Mouse (Mus musculus) cerebellum, adult 11 months (tissue): ENCODE results near the gene Atp8b4.
"Not testable (repeated sequence)": the region's sequence is repeated elsewhere in the genome, so short reads cannot be mapped to it uniquely, and the experiment has no call there.

Experiments used
- DNase-seq: peaks from one replicate; pipeline ENCODE4 v3.0.0; 2022

The Atp8b4 gene

DNA sequence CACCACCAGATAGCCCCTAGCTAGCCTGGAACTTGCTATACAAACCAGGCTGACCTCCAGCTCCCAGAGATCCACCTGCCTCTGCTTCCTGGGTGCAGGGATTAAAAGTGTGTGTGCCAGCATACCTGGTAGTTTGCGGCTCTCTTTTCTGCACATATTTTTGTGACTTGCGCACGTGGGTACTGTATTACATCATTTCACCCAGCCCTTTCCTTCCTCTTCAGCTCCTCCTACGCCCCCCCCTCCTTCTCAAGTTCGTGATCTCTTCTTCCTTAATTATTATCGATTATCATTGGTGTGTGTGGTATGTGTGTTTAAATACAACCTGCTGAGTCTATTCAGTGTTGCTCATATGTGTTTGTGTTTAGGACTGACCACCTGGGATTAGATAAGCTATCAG, at the start of gene Atp8b4:
TSS of gene Atp8b4 (minus strand) at position 154 of the 400 bp plus-strand sequence.
- no peak for DNase-seq

DNA sequence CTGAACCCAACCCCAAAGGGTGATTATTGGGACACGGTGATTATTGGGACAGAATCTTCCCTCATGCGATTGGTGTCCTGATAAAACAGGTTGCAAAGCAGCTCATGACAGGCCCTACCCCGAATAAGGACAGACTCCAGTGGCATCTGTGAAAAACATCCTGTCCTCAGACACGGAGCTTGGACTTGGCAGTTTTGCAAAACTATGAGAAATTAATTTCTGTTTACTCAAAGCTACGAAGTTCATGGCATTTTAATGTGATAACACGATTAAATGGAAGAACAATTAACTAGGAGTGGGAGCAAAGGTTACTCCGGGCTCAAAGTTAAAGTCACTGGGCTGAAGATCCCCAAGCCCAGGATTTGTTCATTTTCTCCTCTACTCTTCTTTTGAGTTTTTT, 49.2 kb upstream of the Atp8b4 start:
- no peak for DNase-seq

DNA sequence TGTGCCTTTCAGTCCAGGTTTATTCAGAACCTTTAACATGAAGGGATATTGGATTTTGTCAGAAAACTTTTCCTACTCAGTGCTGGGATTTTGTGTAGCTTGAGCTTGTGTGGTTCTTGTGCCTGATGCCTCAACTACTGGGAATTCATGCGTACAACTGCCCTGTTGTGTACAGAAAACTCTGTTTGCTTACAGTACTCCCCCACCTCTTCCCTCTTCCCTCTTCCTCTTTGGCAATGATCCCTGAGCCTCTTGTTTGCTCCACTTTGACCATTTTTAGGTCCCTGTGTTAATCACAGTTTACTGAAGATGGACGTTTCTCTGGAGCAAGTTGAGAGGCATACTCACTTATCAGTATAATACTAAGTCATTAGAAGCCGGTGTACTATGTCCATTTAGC, 45.9 kb upstream of the Atp8b4 start:
- no peak for DNase-seq

DNA sequence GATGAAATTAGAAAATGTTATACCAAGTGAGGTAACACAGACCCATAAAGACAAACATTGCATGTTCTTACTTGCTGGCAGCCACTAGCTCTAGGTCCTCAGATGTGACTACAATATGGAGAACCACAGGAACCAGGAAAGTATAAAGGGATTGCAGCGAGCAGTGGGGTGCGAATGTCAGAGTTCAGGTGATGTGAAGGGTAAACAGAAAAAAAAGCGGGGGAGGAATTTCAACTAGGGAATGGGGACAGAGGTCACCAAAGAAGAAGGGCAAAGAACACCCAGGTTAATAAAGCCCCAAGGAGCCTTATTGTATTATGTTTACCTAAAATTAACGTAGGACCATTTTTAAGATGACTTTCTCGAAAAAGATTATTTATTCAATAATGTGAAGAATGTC, 44.8 kb upstream of the Atp8b4 start:
- no peak for DNase-seq

DNA sequence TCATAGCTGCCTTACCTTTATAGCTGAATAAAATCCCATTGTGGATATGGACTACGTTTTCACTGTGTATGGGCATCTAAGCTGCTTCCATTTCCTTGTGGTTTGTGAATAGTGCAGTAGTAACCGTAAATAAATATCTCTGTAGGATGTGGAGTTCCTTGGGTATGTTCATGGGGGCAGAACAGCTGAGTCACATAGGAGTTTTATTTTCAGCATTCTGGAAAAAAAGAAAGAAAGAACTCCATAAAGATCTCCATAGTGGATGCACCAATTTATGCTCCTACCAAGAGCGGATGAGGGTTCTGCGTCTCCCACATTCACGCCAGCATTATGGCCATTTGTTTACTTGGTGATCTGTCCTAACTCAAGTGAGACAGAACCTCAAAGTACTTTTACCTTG, 41.7 kb upstream of the Atp8b4 start:
- no peak for DNase-seq

DNA sequence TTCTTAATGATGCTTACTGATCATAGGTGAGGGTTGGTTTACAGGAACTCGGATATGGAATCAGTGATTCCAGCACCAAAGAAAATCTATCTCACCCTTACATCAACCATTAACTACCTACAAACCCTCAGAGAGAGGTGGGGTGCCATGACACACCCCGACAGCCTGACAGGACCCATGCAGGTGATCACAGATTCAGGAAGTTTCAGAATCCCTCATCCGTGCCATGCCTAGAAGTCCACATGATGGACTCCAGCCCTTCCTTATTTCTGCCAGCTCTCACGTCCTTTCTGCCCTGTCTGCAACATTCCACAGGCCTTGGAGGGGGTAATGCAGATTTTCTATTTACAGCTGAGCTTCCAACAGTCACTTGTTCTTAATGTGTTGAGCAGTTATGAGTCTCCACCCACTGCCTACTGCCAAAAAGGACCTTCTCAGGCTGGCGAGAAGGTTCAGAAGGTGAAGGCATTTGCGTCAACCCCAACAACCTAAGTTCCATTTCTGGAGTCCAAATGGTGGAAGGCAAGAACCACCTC, 40.0 kb upstream of the Atp8b4 start:
- DNase-seq = no peak

DNA sequence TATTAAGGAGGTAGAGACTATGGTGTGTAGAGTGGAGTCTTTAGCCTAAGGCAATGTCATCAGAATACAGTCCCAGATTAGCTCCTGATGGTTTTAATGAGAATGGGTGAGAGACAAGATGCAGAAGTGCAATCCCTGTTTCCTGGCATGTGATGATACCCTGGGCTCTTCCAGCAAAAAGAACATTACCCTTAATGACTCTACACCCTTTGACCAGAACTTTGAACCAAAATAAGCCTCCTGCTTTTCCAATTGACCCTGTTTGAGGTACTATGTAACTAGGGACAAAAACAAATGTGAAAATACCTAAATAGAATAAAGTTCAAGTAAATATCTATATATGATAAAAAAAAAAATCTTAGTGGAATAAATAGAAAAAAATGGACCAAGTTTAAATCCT, 37.2 kb upstream of the Atp8b4 start:
- no peak for DNase-seq

DNA sequence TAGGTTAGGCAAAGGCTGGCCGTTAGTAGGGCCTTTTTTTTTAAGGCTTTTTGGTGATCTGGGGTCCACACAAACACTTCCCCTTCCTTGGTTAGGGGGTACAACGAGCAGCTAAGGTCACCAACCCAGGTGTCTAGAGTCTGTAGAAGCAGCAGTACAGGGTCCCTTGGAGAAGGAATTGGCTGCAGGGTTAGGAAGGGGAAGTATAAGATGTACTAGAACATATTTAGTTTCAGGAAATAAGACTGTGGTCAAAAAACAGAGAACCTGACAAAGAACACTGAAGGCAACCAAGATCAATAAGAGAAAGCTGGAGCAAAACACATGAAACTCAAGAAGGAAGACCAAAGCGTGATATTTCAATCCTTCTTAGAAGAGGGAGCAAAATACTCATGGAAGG, 30.1 kb upstream of the Atp8b4 start:
- no peak for DNase-seq

DNA sequence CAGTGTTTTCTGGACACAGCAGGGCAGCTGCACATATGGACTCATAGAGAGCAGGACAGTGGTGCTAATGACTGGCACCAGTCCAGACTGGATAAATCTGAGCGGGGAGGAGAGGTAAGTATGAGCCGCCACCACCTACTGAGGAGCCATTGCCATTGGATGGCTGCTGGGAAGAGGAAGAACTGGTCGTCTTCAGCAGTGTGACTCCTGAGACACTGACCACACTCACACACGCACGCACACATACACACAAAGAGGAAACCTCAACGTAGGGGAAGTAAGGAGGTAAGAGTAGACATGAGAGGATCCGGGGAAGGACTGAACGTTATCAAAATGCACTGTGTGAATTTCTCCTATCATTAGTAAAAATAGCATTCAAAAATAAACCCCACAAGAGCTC, 27.0 kb upstream of the Atp8b4 start:
- no peak for DNase-seq

DNA sequence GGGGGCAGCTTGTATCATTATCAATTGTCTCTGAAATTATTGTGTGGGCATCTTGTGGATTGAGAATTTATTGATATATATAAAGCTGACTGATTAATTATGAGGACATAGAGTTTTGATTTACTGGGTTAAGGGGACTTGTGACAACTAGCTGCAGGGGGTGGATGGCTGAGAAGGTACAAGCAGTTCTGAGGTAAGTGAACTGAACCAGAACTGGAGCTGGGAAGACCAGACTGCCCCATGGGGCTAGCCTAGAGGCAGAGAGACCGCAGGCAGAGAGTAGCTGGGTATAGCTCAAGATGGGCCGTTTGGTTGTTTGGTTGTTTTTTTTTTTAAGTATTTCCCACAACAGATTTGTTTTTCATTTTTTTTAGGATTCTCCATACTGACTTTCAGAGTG, 23.8 kb upstream of the Atp8b4 start:
- no peak for DNase-seq

DNA sequence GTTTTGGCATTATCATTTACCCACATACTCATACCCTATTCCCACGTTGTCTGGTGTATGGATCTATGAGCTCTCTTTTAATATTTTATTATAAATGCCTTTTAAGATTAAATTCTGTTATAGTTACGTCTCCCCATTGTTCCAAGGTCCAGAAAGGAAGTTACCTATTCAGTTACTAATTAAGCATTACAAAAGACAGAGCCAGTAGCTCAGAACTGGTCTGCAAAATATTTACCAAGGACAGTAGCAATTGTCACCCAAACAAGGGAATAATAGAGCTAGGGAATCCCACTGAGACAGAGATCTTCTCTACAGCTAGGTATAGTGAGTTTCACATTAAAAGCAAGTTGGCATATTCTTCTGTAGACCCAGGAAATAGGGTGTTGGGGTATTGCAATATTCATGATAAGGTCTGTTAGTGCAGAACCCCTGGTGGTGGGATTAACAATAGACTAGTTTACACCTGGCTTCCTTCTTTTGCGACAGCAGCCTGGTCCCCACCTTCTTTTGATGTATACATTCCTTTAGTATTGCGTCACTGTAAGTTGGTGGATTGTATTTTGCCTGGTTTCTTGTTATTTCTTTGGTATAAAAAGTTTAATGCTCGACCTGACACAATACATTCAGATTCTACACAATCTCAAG, 22.7 kb upstream of the Atp8b4 start:
- DNase-seq = not testable (repeated sequence)

DNA sequence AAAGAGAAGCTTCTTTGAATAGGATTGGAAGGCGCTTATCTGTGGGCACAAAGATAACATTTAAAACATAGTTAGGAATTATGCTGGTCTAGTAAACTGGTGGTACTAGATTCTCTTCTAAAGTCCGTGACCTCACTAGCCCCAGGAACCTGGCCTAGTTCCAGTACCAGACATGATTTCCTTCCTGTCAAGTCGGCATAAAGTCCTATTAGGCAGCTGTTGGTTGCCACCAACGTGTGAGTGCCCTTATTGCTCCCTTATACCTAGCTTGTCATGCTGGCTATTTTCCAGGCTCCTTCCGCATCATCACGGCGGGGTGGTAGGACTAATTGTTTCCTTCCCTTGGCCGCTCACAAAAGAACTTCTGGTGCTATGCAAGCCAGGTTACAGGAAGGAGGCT, 21.6 kb upstream of the Atp8b4 start:
- no peak for DNase-seq

DNA sequence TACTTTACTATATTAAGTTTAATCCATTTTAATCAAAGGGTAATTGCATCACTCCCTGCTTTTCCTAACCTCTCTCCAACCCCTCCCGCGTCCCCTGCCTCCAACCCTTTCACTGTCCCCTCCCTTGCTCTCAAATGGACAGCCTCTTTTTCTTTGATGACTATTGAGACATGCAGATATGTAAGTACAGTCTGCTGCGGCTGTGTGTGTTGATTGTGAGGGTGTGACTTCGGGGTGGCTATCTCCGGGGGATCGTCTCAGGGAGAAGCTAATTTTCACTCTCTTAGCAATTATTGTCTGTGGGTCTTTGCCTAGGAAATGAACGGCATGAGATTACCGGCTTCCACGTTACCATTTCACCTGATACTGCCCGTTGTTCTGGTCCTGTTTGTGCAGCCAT, 21.0 kb upstream of the Atp8b4 start:
- no peak for DNase-seq

DNA sequence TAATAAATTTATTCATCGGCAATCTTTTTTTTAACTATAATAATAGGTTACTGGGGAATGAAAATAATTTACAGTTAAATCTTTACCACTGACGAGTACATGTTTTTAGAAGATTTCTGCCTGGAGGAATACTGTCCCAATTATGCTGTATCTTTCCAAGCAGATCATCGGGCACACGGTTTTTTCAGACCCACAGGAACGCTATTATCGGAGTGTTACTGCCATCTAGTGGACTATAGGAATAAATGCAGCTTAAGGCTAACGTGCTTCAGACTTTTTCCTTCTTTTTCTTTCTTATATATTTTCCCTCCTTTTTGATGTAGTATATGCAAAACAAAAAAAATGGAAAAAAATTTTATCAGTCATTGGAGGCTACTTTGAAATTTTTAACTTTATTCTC, 20.4 kb upstream of the Atp8b4 start:
- no peak for DNase-seq

DNA sequence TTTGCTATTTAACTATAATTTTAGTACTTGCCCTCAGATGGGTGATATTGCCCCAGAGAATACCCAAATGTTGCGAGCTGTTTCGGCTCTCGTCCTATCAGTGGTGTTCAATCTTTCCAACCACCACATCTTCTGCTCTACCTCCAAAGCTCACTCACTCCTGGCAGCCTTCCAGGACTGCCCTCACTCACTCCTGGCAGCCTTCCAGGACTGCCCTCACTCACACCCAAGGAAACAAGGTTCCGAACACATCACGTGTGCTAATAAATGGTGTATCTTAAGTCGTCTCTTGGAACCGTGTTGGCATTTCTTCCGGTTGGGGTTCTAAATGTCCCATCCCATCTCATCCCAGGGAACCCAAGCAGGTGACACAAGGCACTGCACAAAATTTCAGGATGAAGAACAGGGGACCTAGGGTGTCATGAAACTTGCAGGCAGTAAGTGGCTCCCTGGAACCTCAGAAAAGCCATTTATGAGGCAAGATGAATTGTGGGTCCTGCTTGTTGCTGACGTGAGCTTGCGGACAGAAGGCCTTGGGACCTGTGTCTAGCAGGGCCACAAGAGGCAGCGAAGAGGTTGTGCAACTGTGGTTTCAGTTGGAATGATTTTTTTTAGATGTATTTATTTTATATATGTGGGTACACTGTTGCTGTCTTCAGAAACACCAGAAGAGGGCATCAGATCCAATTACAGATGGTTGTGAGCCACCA, 19.6 kb upstream of the Atp8b4 start:
- no peak for DNase-seq

DNA sequence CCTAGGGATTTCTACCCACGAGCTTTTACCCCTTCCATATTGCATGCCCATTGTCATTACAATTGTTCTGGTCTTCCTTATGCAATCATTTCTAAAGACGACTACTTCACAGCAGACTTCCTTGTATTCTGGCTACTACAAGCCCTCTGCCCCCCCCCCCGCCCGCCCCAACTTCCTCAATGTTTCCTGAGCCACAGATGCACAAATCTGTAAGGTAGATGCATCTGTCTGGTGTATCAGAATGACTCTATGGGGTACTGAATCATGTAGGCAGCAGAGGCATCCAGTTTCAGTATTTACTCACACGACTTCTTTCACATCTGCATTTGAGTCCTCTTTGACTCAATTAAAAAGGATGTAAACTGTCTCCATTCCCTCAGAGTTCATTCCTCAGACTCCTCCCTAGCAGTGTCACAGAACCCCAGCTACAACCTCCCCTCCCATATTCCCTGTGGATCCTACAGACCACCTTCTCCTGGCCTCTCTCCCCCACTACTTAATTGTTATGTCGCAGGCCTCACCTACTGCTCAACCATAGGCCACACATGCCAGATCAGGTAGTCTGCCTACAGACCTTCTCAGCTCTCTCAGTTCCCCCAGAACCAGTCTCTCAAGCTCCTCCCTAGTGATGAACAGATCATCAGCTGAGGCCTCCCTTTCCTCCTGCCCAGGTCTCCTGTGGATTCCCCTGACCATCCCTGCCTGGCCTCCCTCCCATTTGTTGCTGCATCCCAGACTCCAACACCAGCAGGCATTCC, 14.8 kb upstream of the Atp8b4 start:
- DNase-seq = no peak

DNA sequence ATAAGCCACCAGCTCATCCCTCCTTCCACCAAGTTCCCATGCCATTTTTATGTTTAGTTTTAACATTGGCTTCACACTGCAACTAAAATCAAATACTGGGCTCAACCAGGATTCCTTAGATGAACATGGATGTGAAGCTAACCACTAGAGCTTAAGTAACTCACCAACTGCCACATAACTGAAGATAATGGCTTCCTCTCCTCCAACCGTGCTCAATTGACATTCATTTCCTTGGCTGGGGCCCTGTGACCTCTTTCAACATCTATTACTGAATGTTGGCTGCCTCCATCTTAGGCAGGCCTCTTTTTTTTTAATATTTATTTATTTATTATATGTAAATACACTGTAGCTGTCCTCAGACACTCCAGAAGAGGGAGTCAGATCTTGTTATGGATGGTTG, 7.8 kb upstream of the Atp8b4 start:
- no peak for DNase-seq

DNA sequence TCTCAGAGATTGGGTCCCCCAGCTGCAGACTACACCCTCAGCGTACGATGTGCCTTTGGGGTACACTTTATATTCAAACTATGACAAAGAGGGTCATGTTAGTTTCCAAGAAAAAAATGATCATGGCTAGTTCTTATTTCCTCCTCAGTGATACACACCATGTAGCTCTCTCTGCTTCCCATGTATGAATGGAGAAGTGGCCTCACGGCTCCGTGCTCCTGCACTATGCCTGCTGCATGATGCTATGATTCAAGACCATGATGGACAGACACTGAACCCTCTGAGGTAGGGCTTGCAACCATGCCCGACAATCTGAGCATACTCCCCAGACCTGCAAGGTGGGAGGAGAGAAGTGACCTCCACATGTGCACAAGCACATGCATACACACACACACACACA, 7.0 kb upstream of the Atp8b4 start:
- no peak for DNase-seq

DNA sequence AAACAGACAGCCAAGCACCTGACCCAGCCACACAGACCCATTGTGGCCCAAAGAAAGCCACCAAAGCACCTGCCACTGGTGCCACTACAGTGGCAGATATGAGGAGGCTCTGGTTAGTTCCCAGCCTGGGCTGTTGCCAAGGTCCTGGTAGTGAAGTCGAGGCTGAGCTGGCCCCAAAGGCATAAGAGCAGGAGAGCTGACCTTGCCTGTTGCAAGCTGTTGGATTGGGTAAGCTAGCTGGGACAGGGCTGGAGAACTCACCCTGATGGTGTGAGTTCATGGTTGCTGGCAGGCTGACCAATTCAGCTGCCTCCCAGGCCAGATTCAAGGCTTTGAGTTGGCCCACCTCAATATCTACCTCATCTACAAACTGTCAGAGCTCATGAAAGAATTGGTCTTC, 4.7 kb upstream of the Atp8b4 start:
- no peak for DNase-seq

DNA sequence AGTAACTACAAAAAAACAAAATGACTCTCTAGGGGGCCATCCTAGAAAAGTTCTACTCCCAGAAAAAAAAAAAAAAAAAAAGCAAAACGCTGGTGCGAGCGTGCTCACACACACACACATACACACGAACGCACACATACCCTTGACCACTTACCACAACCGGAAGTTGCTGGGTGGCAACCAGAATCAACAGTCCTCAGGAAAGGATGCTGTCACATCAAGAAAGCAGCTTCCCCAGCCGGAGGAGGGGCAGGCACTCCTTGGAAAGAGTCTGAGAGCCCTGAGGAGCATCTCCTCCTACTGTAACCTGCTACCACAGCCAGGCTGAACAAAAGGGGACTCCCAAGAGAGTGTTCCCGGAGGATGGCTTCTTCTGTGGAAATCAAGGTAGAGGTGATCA, 744 bp downstream of the Atp8b4 start:
- no peak for DNase-seq

DNA sequence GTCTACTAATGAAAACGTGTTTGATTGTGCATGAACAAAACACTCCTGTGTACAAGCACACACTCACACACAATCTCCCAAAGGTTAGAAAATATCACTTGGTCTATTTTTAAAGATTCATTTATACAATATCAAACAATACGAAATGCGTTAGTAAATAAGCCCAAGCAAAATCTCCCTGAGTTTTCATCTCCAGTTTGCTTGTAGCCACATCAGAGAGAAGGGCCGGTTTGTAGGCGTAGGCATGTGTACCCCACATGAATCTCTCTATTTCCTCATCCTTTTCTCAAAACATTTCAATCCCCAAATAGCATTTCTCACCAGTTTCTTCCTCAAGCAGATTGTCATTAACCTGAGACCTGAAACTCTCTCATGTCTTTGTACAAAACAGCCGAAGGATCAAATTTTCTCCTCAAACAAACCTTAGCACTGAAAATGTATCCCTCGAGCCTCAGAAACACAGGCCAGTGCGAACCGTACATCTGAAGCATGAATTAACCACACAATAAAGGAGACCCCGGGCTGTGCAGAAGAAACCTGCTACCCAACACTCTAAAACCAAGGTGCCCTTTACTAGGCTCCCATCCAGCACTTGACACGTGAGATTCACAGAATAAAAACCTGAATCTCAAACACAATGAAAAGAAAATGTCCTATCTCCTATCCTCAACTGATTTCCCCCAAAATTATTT, 1.6 kb downstream of the Atp8b4 start:
- DNase-seq = no peak

DNA sequence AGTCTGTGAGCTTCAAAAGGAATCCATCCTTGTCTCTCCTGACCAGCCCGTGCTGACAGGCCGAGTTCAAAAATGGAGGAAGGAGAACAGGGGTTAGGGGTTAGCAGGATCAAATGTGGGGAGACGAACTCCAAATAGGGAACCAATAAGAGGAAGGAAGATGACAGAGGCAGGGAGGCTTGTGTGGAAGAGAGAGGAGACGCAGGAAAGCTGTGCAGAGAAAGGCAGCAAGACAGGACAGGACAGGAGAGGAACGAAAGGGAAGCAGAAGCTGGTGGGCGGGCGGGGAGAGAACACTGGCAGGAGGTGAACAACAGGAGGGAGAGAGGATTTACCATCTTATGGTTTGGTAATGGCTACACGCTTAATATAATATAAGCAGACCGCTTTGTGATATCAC, 3.6 kb downstream of the Atp8b4 start:
- no peak for DNase-seq
